Mouse (Mus musculus): ENCODE measurements around the gene Fbxl8.

GRCm38 (mm10) chr8:105304325-105305210, 40.1 kb downstream of the Fbxl8 start:
- TF ChIP-seq POLR2A (IDR thresholded peaks at IDR 0.05; ENCODE audit: control insufficient read depth, low read depth, low read length) (no peak; the same call in 1 of the 2 replicates), CTCF (IDR thresholded peaks at IDR 0.05; ENCODE audit: control insufficient read depth, insufficient read depth, insufficient replicate concordance, low read depth, low read length) (peak; percentile 9; the same call in 1 of the 2 replicates)

Data from testis, adult 2 months (tissue).